Mouse (Mus musculus) yolk sac, embryonic 10.5 days (tissue): ENCODE data around the gene Adam10.

Source experiments
- DNase-seq: peaks from one replicate; pipeline ENCODE4 v3.0.0-alpha.2; 2017; ENCODE audit warnings: low spot score

Adam10 gene

GRCm38 (mm10) chr9:70673656-70674055 is 5.1 kb upstream of the Adam10 start:
- DNase-seq: no peak

GRCm38 (mm10) chr9:70675117-70675516 is 3.7 kb upstream of the Adam10 start:
- no peak for DNase-seq

- no peak for DNase-seq
Observed at GRCm38 (mm10) chr9:70675961-70676360, 2.8 kb upstream of the Adam10 start.

GRCm38 (mm10) chr9:70679132-70680091 is 615 bp downstream of the Adam10 start:
- peak; percentile 60 for DNase-seq

DNA sequence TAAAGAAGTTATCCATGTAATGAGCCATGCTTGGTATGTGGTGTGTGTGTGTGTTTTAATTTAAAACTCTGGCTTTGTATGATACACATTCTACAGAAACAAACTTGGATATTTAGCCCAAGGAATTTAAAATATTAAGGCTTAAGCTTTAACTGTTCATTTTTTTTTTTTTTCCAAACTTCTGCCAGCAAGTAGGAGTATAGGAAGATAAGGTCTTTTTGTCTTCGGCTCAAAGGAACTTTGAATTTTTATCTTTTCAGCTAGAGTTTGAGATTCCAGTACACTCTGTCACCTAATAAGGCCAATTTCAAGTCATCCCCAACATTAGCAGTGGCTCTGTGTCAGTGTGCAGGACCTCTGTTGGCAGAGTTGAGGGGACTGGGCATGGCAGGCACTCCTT is 3.4 kb downstream of the Adam10 start:
- DNase-seq: no peak

- DNase-seq: no peak
Observed at GRCm38 (mm10) chr9:70688301-70688968, 9.6 kb downstream of the Adam10 start.

- DNase-seq: no peak
Observed at GRCm38 (mm10) chr9:70689926-70690325, 11.1 kb downstream of the Adam10 start.

GRCm38 (mm10) chr9:70690579-70690978 is 11.8 kb downstream of the Adam10 start:
- DNase-seq: no peak

- no peak for DNase-seq
Observed at GRCm38 (mm10) chr9:70691772-70692693, 13.2 kb downstream of the Adam10 start.

DNA sequence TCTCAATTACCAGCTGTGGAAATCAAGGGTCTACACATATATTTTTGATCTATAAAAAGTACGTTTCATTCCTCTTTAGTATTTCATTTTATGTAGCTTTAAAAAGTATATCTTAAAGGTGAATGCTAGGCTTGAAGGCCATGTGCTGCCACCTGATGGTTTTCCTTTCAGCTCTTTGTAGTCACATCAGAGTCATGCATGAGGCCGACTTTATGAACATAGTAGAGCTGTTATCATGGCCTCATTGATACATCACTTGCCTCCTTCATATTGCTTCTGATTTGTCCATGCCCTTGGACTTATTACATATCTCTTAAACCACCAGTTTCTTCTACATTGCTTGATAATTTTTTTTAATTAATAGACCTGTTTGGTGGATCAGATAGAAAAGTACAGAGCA is 16.9 kb downstream of the Adam10 start:
- DNase-seq: no peak

- no peak for DNase-seq
Observed at GRCm38 (mm10) chr9:70698090-70698489, 19.3 kb downstream of the Adam10 start.

GRCm38 (mm10) chr9:70703597-70704203 is 24.9 kb downstream of the Adam10 start:
- DNase-seq: no peak

GRCm38 (mm10) chr9:70706444-70706843 is 27.6 kb downstream of the Adam10 start:
- DNase-seq: no peak

DNA sequence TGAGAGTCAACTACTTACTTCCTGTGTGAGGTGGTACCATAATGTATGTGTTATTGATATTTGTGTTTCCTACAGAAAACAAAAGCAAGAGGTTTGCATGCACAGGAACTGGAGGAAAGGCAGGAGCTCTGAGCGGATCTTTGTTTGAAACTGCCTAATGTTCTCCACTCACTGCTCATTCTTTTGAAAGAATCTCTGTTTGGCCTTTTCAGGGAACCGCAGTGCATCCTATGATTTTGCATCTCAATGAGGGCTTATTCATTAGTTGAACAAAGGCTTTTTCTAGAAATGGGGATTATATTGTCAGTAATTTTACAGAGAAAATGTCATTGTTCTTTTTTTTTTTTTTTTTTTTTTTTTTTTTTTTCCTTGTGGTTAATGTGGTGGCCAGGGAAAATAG is 50.7 kb downstream of the Adam10 start:
- DNase-seq: no peak

DNA sequence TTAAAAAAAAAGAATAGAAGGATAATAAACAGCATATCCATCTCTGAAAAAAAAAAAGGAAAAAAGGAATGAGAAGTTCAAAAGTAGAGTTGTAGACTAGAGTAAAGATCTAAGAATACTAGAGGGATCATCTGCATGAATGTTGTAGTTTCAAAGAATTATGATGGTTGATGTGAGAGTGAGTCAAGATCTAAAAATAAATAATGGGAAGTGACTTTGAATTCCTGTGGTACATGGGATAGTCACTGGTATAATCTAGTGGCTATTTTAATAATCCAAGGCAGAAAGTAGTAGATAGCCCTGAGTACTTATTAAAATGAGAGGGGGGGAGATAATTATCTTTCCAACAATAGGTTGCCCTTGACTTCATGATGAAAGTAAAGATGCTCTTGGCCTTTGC is 52.3 kb downstream of the Adam10 start:
- no peak for DNase-seq

GRCm38 (mm10) chr9:70733208-70733607 is 54.4 kb downstream of the Adam10 start:
- no peak for DNase-seq

DNA sequence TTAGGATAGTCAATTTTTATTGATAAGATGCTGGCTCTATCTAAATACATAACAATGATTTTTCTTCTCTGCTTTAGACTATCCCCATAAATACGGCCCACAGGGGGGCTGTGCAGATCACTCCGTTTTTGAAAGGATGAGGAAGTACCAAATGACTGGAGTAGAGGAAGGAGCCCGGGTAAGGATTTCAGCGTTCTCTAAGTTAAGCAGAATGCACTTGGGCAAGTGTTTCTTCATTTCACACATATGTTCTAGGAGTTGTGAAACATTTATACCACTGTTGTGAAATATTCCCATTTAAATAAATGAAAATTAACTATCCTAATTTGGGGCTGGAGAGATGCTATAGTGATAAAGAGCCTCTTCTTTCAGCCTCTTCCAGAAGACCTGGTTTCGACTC is 61.2 kb downstream of the Adam10 start:
- DNase-seq: no peak

DNA sequence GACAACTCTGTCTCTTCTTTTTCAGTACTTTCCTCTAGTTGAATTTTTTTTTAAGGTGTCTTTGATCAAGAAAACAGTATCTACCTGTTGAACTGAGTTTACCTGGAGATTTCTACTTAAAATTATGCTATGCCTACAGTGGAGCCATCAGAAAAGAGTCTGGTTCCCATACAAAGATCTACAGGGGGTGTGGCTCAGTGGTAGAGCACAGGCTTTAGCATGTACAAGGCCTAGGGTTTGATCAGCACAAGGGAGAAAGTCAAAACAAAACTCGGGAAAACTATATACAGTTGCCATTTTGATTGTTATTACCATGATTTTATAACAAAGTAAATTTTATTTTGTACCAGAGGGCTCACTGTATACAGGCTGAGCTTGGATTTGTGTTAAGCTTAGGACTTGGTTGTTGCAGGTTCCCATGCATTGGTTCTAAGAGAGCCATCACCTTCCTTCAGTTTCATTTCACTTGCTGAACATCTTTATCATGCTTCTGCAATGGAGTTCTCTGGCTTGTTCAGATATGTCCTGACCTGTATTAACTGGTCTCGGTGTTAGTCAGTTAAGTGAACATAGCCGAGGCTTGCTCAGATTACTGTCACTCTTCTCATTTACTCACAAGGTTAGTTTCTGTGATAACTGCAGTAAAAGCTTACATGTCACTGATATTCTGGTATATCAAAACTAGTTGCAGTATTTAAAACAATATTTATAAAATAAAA is 72.9 kb downstream of the Adam10 start:
- no peak for DNase-seq

DNA sequence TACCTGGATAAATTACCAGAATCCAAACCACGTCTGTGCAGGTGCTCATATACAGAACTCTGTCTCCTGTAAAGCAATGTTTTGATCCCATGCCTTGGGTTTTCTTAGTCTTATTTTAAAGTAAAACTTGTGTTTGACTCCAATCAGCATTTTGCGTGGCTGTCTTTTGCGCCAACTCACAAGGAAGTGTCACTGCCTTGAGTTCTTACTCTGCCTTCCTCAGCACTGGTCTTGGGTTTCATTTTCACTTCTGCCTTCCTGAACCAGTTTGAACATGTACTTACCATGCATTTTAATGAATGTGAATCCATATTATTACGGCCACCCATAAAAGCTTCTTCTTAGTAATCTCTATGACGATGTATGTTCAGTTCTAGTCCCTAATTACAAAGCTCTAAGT is 82.2 kb downstream of the Adam10 start:
- DNase-seq: no peak

GRCm38 (mm10) chr9:70775517-70775916 is 96.7 kb downstream of the Adam10 start:
- no peak for DNase-seq

GRCm38 (mm10) chr9:70782191-70782590 is 103.4 kb downstream of the Adam10 start:
- no peak for DNase-seq
